Mouse (Mus musculus) embryonic facial prominence, embryonic 14.5 days (tissue): ENCODE results near the gene Mfap3. TPM values are rescaled to one million over a fixed set of nuclear protein-coding genes. Genes with fewer than 3 reads are reported as not detected.

Source experiments
- ATAC-seq: fragments of 200-750 bp; cut with Nextera tagmentation; 2 replicates; pipeline ENCODE4 v1.8.0; 2017; ENCODE audit warnings: low read depth, moderate number of reproducible peaks, moderate TSS enrichment
- DNase-seq: peaks from one replicate; pipeline ENCODE4 v3.0.0-alpha.2; 2015; ENCODE audit warnings: low spot score
- H3K27ac ChIP-seq: fragments of 300-500 bp; sonication (generic); replicated peaks from 2 replicates; pipeline ENCODE4 v1.5.1; 2014; ENCODE audit warnings: low read depth, mild to moderate bottlenecking, low read length, moderate library complexity
- H3K27me3 ChIP-seq: fragments of 300-500 bp; sonication (generic); replicated peaks from 2 replicates; pipeline ENCODE4 v1.6.1; 2014; ENCODE audit warnings: low read length; ENCODE audit not compliant: control insufficient read depth, insufficient read depth
- H3K36me3 ChIP-seq: fragments of 300-500 bp; sonication (generic); 2 replicates; pipeline ENCODE4 v1.6.1; 2014; ENCODE audit warnings: low read length, mixed read lengths; ENCODE audit not compliant: control insufficient read depth, insufficient read depth
- H3K4me1 ChIP-seq: fragments of 300-500 bp; sonication (generic); 2 replicates; pipeline ENCODE4 v1.6.1; 2014; ENCODE audit warnings: antibody characterized with exemption, low read length; ENCODE audit not compliant: control insufficient read depth, insufficient read depth
- H3K4me2 ChIP-seq: fragments of 300-500 bp; sonication (generic); 2 replicates; pipeline ENCODE4 v1.6.1; 2014; ENCODE audit warnings: low read depth, mild to moderate bottlenecking, low read length, moderate library complexity, mixed read lengths
- H3K4me3 ChIP-seq: fragments of 300-500 bp; sonication (generic); 2 replicates; pipeline ENCODE4 v1.5.1; 2014; ENCODE audit warnings: low read depth, mild to moderate bottlenecking, low read length
- H3K9ac ChIP-seq: fragments of 300-500 bp; sonication (generic); 2 replicates; pipeline ENCODE4 v1.6.1; 2014; ENCODE audit warnings: low read depth, mild to moderate bottlenecking, low read length, moderate library complexity, mixed read lengths
- H3K9me3 ChIP-seq: fragments of 300-500 bp; sonication (generic); 2 replicates; pipeline ENCODE4 v1.6.1; 2016; ENCODE audit warnings: low read length; ENCODE audit not compliant: control insufficient read depth
- WGBS: fragments of 180-500 bp; shearing (Covaris S2); extraction: QIAGEN DNeasy Blood & Tissue Kit; methylation state at CpG from one replicate; pipeline ENCODE4 v1.1.7; 2014; 5-methylcytosine and 5-hydroxymethylcytosine counted together
- polyA plus RNA-seq: library from polyadenylated mRNA; unstranded; fragments of >200 nt; fragmentation: Nextera tagmentation; extraction: Ambion mirVana; gene quantifications from 2 replicates; pipeline ENCODE4 v1.2.1, GENCODE M21; 2014

Mfap3 gene
- polyA plus RNA-seq, 1 experiment from 2014 or later: 41.0 TPM

DNA sequence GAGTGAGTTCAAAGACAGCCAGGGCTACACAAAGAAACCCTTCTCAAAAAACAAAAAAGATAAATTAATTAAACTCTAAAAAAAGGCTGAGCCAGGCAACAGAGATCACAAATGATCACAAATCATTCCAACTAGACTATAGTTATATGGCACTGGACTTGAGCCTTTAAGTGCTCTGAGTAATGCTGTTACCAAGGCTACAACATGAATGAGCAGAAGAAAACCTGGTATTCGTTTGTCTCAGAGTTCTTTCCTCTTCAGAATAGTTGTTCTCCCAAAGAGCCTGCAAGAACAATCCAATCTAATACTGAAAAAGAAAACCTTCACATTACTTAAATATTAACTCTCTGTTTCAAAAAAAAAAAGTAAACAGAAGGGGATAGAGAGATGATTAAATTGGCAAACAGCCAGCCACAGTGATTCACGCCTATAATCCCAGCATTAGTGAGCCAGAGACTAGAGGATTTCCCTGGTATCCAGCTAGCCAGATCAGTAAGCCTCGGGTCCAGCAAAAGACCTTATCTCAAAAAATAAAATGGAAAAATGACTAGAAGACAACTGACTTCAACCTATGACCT, 21.9 kb upstream of the Mfap3 start:
- H3K9me3 ChIP-seq: no peaks in the 10 kb centered on the region
- WGBS: 57% methylated on average over 3 of the region's 3 CpGs
- ATAC-seq (no peak), DNase-seq (no peak)
- no peaks in the 10 kb centered on the region for H3K4me1 ChIP-seq
- H3K4me2 ChIP-seq: no peak overlapping the region
- no peak overlapping the region for H3K27ac ChIP-seq
- H3K4me3 ChIP-seq: no peak overlapping the region
- H3K27me3 ChIP-seq: no peaks in the 10 kb centered on the region
- H3K9ac ChIP-seq: no peak overlapping the region
- peaks cover 85% of the 10 kb centered on the region for H3K36me3 ChIP-seq

GRCm38 (mm10) chr11:57497701-57498100, 20.8 kb upstream of the Mfap3 start:
- 88% methylated on average over 3 of the region's 3 CpGs for WGBS
- Histone ChIP-seq H3K9ac (no peak overlapping the region), H3K9me3 (no peaks in the 10 kb centered on the region), H3K4me3 (no peak overlapping the region), H3K4me2 (no peak overlapping the region), H3K27ac (no peak overlapping the region), H3K27me3 (no peaks in the 10 kb centered on the region), H3K4me1 (no peaks in the 10 kb centered on the region), H3K36me3 (peaks cover 80% of the 10 kb centered on the region)
- no peak for DNase-seq
- no peak for ATAC-seq

DNA sequence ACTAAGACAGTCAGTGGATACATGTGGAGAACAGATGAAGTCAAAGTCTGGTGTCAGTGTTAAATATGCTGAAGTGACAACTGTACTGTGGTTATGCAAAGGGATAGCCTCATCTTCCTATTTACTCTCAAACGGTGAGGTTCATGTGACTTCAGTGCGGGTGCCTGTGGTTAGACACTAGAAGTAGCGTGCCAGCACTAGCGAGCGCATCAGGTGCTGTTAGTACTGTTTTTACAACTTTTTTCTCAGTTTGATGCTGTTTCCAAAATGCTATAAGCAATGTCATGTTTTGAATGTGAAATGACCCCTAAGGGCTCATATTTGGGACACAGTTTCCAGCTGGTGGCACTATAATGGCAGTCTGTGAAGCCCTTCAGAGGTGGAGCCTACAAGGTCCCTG, 20.2 kb upstream of the Mfap3 start:
- no peak for DNase-seq
- peaks cover 80% of the 10 kb centered on the region for H3K36me3 ChIP-seq
- H3K27me3 ChIP-seq: no peaks in the 10 kb centered on the region
- H3K9ac ChIP-seq: no peak overlapping the region
- H3K9me3 ChIP-seq: no peaks in the 10 kb centered on the region
- no peak overlapping the region for H3K4me2 ChIP-seq
- no peak overlapping the region for H3K27ac ChIP-seq
- H3K4me1 ChIP-seq: no peaks in the 10 kb centered on the region
- H3K4me3 ChIP-seq: no peak overlapping the region
- 97% methylated on average over 5 of the region's 5 CpGs for WGBS
- ATAC-seq: no peak

GRCm38 (mm10) chr11:57503155-57503554, 15.3 kb upstream of the Mfap3 start:
- Histone ChIP-seq H3K9me3 (no peaks in the 10 kb centered on the region), H3K27me3 (no peaks in the 10 kb centered on the region), H3K4me3 (no peak overlapping the region), H3K27ac (no peak overlapping the region), H3K4me1 (no peaks in the 10 kb centered on the region), H3K36me3 (peaks cover 86% of the 10 kb centered on the region), H3K9ac (no peak overlapping the region), H3K4me2 (no peak overlapping the region)
- DNase-seq (no peak), ATAC-seq (no peak)
- WGBS: 84% methylated on average over 5 of the region's 5 CpGs

- Histone ChIP-seq H3K9ac (no peak overlapping the region), H3K36me3 (peaks cover 87% of the 10 kb centered on the region), H3K4me1 (no peaks in the 10 kb centered on the region), H3K9me3 (no peaks in the 10 kb centered on the region), H3K27me3 (no peaks in the 10 kb centered on the region), H3K27ac (no peak overlapping the region), H3K4me3 (no peak overlapping the region), H3K4me2 (no peak overlapping the region)
- ATAC-seq: no peak
- 78% methylated on average over 6 of the region's 6 CpGs for WGBS
- no peak for DNase-seq
Observed at GRCm38 (mm10) chr11:57506899-57507298, 11.6 kb upstream of the Mfap3 start.

DNA sequence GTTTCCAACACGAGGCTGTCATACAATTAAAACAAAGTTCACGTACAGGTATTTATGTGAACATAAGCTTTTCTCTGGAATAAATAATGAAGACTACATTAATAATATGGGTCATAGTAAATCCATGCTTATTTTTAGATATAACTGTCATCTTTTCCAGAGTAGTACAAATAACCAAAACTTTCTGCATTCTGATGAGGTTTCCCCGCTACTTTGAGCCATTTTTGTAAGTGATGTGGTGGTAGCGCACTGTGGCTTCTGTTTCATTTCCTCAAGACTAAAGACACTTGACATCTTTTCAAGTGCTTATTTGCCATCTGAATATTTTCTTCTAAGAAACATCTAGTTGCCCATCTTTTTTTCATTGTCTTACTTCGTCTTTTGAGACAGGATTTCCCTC, 3.2 kb upstream of the Mfap3 start:
- no peaks in the 10 kb centered on the region for H3K9me3 ChIP-seq
- no peak for ATAC-seq
- H3K4me1 ChIP-seq: peaks cover 4% of the 10 kb centered on the region; the same call in 1 of the 2 replicates
- DNase-seq: no peak
- no peaks in the 10 kb centered on the region for H3K27me3 ChIP-seq
- WGBS: 89% methylated on average over 5 of the region's 5 CpGs
- no peak overlapping the region for H3K4me3 ChIP-seq
- H3K27ac ChIP-seq: no peak overlapping the region
- no peak overlapping the region for H3K4me2 ChIP-seq
- peaks cover 40% of the 10 kb centered on the region for H3K36me3 ChIP-seq
- H3K9ac ChIP-seq: no peak overlapping the region

DNA sequence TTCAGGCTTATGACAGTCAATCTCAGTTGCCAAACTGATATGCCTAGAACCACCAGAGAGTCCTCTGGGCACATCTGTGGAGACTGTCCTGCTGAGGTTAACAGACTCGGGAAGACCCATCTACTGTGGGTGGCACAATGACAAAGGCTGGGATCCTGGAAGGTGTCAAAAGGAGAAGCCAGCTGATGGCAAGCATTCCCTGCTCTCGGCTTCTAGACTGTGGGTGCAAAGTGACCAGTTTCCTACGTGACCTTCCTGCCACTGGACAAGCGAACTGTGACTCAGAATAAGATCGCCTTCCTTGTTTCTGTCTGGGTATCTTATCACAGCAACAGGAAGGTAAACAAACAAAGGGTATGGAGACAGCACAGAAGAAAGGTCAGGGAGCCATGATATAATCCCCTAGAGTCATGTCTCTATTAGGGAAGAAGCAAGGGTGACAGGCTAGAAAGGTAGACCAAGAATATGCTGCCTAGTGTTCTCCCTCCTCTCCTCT, 1.5 kb upstream of the Mfap3 start:
- no peaks in the 10 kb centered on the region for H3K9me3 ChIP-seq
- 0 out of 2 replicates have a peak overlapping the region, but pooled peaks have one; percentile 91 for H3K4me3 ChIP-seq
- 67% methylated on average over 5 of the region's 5 CpGs for WGBS
- peak overlapping the region; percentile 74; the same call in 1 of the 2 replicates for H3K4me2 ChIP-seq
- H3K27me3 ChIP-seq: no peaks in the 10 kb centered on the region
- DNase-seq (no peak), ATAC-seq (no peak)
- H3K4me1 ChIP-seq: peaks cover 4% of the 10 kb centered on the region; the same call in 1 of the 2 replicates
- no peak overlapping the region for H3K27ac ChIP-seq
- peak overlapping the region; percentile 86; the same call in 1 of the 2 replicates for H3K9ac ChIP-seq
- H3K36me3 ChIP-seq: peaks cover 32% of the 10 kb centered on the region

- Histone ChIP-seq H3K9me3 (no peaks in the 10 kb centered on the region), H3K27me3 (no peaks in the 10 kb centered on the region), H3K36me3 (0 out of 2 replicates have a peak, but pooled peaks cover 24% of the 10 kb centered on the region), H3K4me3 (peak overlapping the region; percentile 91), H3K4me1 (peaks cover 4% of the 10 kb centered on the region; the same call in 1 of the 2 replicates), H3K9ac (peak overlapping the region; percentile 86), H3K27ac (peak overlapping the region; percentile 85), H3K4me2 (peak overlapping the region; percentile 74)
- DNase-seq (no peak), ATAC-seq (peak; percentile 26)
- 1% methylated on average over 16 of the region's 16 CpGs for WGBS
Observed at GRCm38 (mm10) chr11:57518751-57519148, 286 bp downstream of the Mfap3 start.

- H3K9me3 ChIP-seq: no peaks in the 10 kb centered on the region
- H3K27me3 ChIP-seq: no peaks in the 10 kb centered on the region
- peak overlapping the region; percentile 74 for H3K4me2 ChIP-seq
- WGBS: 70% methylated on average over 5 of the region's 5 CpGs
- 0 out of 2 replicates have a peak, but pooled peaks cover 22% of the 10 kb centered on the region for H3K36me3 ChIP-seq
- H3K4me1 ChIP-seq: peaks cover 4% of the 10 kb centered on the region; the same call in 1 of the 2 replicates
- H3K27ac ChIP-seq: no peak overlapping the region
- peak overlapping the region; percentile 91 for H3K4me3 ChIP-seq
- H3K9ac ChIP-seq: peak overlapping the region; percentile 86
- no peak for DNase-seq
- ATAC-seq: no peak
Observed at GRCm38 (mm10) chr11:57519304-57519703, 840 bp downstream of the Mfap3 start.
